Mouse (Mus musculus) liver, postnatal 0 days (tissue): Measurements from ENCODE around the gene Jmjd8. TPM values are rescaled to one million over a fixed set of nuclear protein-coding genes. Genes with fewer than 3 reads are reported as not detected.

ENCODE experiments used
- ATAC-seq: fragments of 200-750 bp; cut with Nextera tagmentation; 2 replicates; pipeline ENCODE4 v1.8.0; 2017; ENCODE audit warnings: mild to moderate bottlenecking, moderate library complexity
- DNase-seq: peaks from one replicate; pipeline ENCODE4 v3.0.0-alpha.2; 2016
- H3K27ac ChIP-seq: fragments of 300-500 bp; sonication (generic); 2 replicates; pipeline ENCODE4 v1.5.1; 2014; ENCODE audit warnings: antibody characterized with exemption, moderate library complexity, mild to moderate bottlenecking, low read depth
- H3K27me3 ChIP-seq: fragments of 300-500 bp; sonication (generic); 2 replicates; pipeline ENCODE4 v1.6.1; 2014; ENCODE audit warnings: low read length, control low read depth, mixed read lengths; ENCODE audit not compliant: insufficient read depth
- H3K36me3 ChIP-seq: fragments of 300-500 bp; sonication (generic); replicated peaks from 2 replicates; pipeline ENCODE4 v1.6.1; 2014; ENCODE audit warnings: mild to moderate bottlenecking, control low read depth, low read length, moderate library complexity, mixed read lengths; ENCODE audit not compliant: insufficient read depth
- H3K4me1 ChIP-seq: fragments of 300-500 bp; sonication (generic); 2 replicates; pipeline ENCODE4 v1.6.1; 2014; ENCODE audit warnings: antibody characterized with exemption, mild to moderate bottlenecking, control low read depth; ENCODE audit not compliant: insufficient read depth
- H3K4me2 ChIP-seq: fragments of 300-500 bp; sonication (generic); 2 replicates; pipeline ENCODE4 v1.6.1; 2014; ENCODE audit warnings: low read depth, mild to moderate bottlenecking, low read length, moderate library complexity, mixed read lengths
- H3K4me3 ChIP-seq: fragments of 300-500 bp; sonication (generic); 2 replicates; pipeline ENCODE4 v1.5.1; 2014; ENCODE audit warnings: low read depth, low read length
- H3K9ac ChIP-seq: fragments of 300-500 bp; sonication (generic); replicated peaks from 2 replicates; pipeline ENCODE4 v1.6.1; 2014; ENCODE audit warnings: mild to moderate bottlenecking, moderate library complexity
- H3K9me3 ChIP-seq: fragments of 300-500 bp; sonication (generic); 2 replicates; pipeline ENCODE4 v1.6.1; 2016; ENCODE audit warnings: mild to moderate bottlenecking, control low read depth, low read length, mixed read lengths
- CTCF ChIP-seq: sonication (generic); IDR thresholded peaks from 2 replicates; pipeline ENCODE4 v1.5.1; 2016; ENCODE audit warnings: antibody characterized with exemption, low read depth
- EP300 ChIP-seq: IDR thresholded peaks from 2 replicates; pipeline ENCODE4 v1.6.1; 2016; ENCODE audit warnings: antibody characterized with exemption, low read depth, mild to moderate bottlenecking
- WGBS: fragments of 180-500 bp; shearing (Covaris S2); extraction: QIAGEN DNeasy Blood & Tissue Kit; methylation state at CpG from one replicate; pipeline ENCODE4 v1.1.7; 2014; ENCODE audit not compliant: insufficient replicate concordance; 5-methylcytosine and 5-hydroxymethylcytosine counted together
- polyA plus RNA-seq: library from polyadenylated mRNA; unstranded; fragments of >200 nt; fragmentation: Nextera tagmentation; extraction: Ambion mirVana; gene quantifications from 2 replicates; pipeline ENCODE4 v1.2.1, GENCODE M21; 2015

The Jmjd8 gene
- polyA plus RNA-seq, 1 experiment from 2014 or later: 13.8 TPM

- WGBS: 92% methylated on average over 13 of the region's 13 CpGs
- Histone ChIP-seq H3K4me3 (no peak overlapping the region), H3K36me3 (peaks cover 31% of the 10 kb centered on the region)
Observed at GRCm38 (mm10) chr17:25827011-25827410, 1.7 kb upstream of the Jmjd8 start.

GRCm38 (mm10) chr17:25827546-25828222 is 983 bp upstream of the Jmjd8 start:
- no peak for ATAC-seq

More at GRCm38 (mm10) chr17:25827011-25827410, 1.7 kb upstream of the Jmjd8 start:
- H3K4me2 ChIP-seq: no peak overlapping the region
- H3K9ac ChIP-seq: no peak overlapping the region
- TF ChIP-seq EP300 (no peak), CTCF (no peak)
- no peaks in the 10 kb centered on the region for H3K9me3 ChIP-seq
- H3K27me3 ChIP-seq: no peaks in the 10 kb centered on the region
- peaks cover 48% of the 10 kb centered on the region for H3K4me1 ChIP-seq
- ATAC-seq: no peak
- H3K27ac ChIP-seq: no peak overlapping the region
- DNase-seq: no peak

GRCm38 (mm10) chr17:25828223-25828594 is 458 bp upstream of the Jmjd8 start:
- TF ChIP-seq EP300 (no peak), CTCF (no peak)
- H3K4me1 ChIP-seq: peaks cover 47% of the 10 kb centered on the region
- 0 out of 2 replicates have a peak overlapping the region, but pooled peaks have one; percentile 67 for H3K27ac ChIP-seq
- DNase-seq (no peak), ATAC-seq (no peak)
- 81% methylated on average over 8 of the region's 8 CpGs for WGBS
- peak overlapping the region; percentile 78 for H3K4me2 ChIP-seq
- H3K4me3 ChIP-seq: peak overlapping the region; percentile 56; the same call in 1 of the 2 replicates
- peaks cover 31% of the 10 kb centered on the region for H3K36me3 ChIP-seq
- no peaks in the 10 kb centered on the region for H3K9me3 ChIP-seq
- no peaks in the 10 kb centered on the region for H3K27me3 ChIP-seq
- no peak overlapping the region for H3K9ac ChIP-seq

More at GRCm38 (mm10) chr17:25827546-25828222, 983 bp upstream of the Jmjd8 start:
- TF ChIP-seq EP300 (no peak), CTCF (no peak)
- H3K9me3 ChIP-seq: no peaks in the 10 kb centered on the region
- H3K36me3 ChIP-seq: peaks cover 31% of the 10 kb centered on the region
- WGBS: 92% methylated on average over 22 of the region's 22 CpGs
- no peak overlapping the region for H3K4me3 ChIP-seq
- no peak for DNase-seq
- H3K9ac ChIP-seq: no peak overlapping the region
- peaks cover 49% of the 10 kb centered on the region for H3K4me1 ChIP-seq
- H3K4me2 ChIP-seq: no peak overlapping the region
- H3K27ac ChIP-seq: no peak overlapping the region
- no peaks in the 10 kb centered on the region for H3K27me3 ChIP-seq

GRCm38 (mm10) chr17:25829558-25830017 is 921 bp downstream of the Jmjd8 start:
- Histone ChIP-seq H3K4me2 (peak overlapping the region; percentile 78), H3K36me3 (peaks cover 31% of the 10 kb centered on the region), H3K4me3 (peak overlapping the region; percentile 56), H3K9me3 (no peaks in the 10 kb centered on the region), H3K27ac (peak overlapping the region; percentile 67), H3K4me1 (peaks cover 50% of the 10 kb centered on the region), H3K9ac (peak overlapping the region; percentile 63), H3K27me3 (no peaks in the 10 kb centered on the region)
- TF ChIP-seq CTCF (no peak), EP300 (no peak)
- DNase-seq: no peak
- ATAC-seq: no peak
- WGBS: 39% methylated on average over 8 of the region's 8 CpGs

GRCm38 (mm10) chr17:25830200-25830753 is 1.6 kb downstream of the Jmjd8 start:
- peak overlapping the region; percentile 34 for H3K9ac ChIP-seq

GRCm38 (mm10) chr17:25830806-25831431 is 2.3 kb downstream of the Jmjd8 start:
- Histone ChIP-seq H3K4me1 (peaks cover 55% of the 10 kb centered on the region), H3K27me3 (no peaks in the 10 kb centered on the region), H3K9ac (peak overlapping the region; percentile 34; the same call in 1 of the 2 replicates), H3K27ac (no peak overlapping the region), H3K4me2 (peak overlapping the region; percentile 99), H3K36me3 (peaks cover 31% of the 10 kb centered on the region), H3K9me3 (no peaks in the 10 kb centered on the region), H3K4me3 (peak overlapping the region; percentile 75)
- TF ChIP-seq EP300 (no peak), CTCF (no peak)
- DNase-seq (no peak), ATAC-seq (no peak)
- 80% methylated on average over 14 of the region's 14 CpGs for WGBS

More at GRCm38 (mm10) chr17:25830200-25830753, 1.6 kb downstream of the Jmjd8 start:
- no peaks in the 10 kb centered on the region for H3K27me3 ChIP-seq
- H3K4me1 ChIP-seq: peaks cover 52% of the 10 kb centered on the region
- TF ChIP-seq CTCF (no peak), EP300 (no peak)
- no peak overlapping the region for H3K4me3 ChIP-seq
- no peak for ATAC-seq
- H3K9me3 ChIP-seq: no peaks in the 10 kb centered on the region
- no peak for DNase-seq
- H3K27ac ChIP-seq: no peak overlapping the region
- peaks cover 31% of the 10 kb centered on the region for H3K36me3 ChIP-seq
- WGBS: 72% methylated on average over 4 of the region's 4 CpGs
- H3K4me2 ChIP-seq: peak overlapping the region; percentile 78; the same call in 1 of the 2 replicates
